Comparison of ENCODE assay signal across 30 mouse cellular contexts in the genomic region with DNA sequence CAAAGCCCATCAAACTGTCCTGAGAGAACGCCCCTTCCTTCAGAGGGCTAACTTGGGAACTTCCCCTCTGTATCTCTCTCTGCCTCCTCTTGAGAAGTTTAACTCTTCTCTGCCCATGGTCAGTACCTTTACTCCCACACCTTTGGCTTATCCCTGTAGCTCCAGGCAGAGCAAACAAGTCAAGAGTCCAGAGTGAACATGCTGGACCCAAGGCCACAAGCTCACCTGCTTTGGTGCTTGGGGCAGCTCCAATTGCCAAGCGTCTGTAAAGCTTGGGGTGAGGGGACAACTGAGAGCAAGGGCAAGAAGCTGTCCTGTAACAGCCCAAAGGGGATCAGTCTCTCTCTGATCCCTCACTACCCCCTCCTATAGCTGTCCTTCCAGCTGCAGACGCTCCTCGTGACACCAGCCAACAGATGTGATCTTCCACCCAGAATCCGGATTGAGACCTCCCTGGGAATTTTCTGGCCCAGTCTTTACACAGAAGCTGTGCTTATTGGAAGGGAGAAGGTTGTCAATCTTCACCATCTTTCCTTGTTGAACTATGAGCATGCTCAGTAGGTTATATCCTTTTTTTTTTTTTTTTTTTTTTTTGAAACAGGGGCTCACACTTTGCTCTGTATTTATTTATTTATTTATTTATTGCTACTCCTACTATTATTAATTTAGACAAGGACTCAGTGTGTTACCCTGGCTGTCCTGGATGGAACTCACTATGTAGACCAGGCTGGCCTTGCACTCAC. TPM values are rescaled to one million over a fixed set of nuclear protein-coding genes. Genes with fewer than 3 reads are reported as not detected.
A peak's percentile ranks its signal among the peaks of the same experiment; 100 is the strongest.
DNase-seq lines count a peak whose midpoint lies in the region; ATAC-seq and TF ChIP-seq lines count a peak whose summit lies in the region.
"Had no signal": no experiment of that assay in that cellular context is flagged by ENCODE, and none has a peak within 500 bp of the region (broad histone marks: within the 10 kb centered on the region; RNA-seq: fewer than 3 reads in every experiment).

No protein-coding gene starts in this region.

- DNase-seq in liver, adult 2 months (ENCODE audit: extremely low read depth, low read depth, low spot score), result peak; percentile 88
- DNase-seq in liver, result no peak
- DNase-seq in yolk sac, embryonic 10.5 days (ENCODE audit: low spot score), result peak; percentile 69
- DNase-seq in thymus, postnatal 4 days, result no peak
- no peak for DNase-seq in urinary bladder, postnatal 14 days (ENCODE audit: low spot score)
- DNase-seq: adrenal gland, postnatal 10 days; adrenal gland, postnatal 36 days; cerebellum, adult 18-20 months; cerebellum, adult 9-10 months; cerebellum, postnatal 14 days; forebrain, postnatal 0 days; gastrocnemius, adult 2 months; gastrocnemius, postnatal 25 days; heart, adult 18-20 months; heart, postnatal 10 days; heart, postnatal 36 days had no signal

- no peak overlapping the region for H3K4me2 ChIP-seq in liver, embryonic 12.5 days
- peak overlapping the region; percentile 18; the same call in 1 of the 2 replicates for H3K4me2 ChIP-seq in liver, embryonic 15.5 days
- H3K4me2 ChIP-seq: embryonic facial prominence, embryonic 12.5 days; embryonic facial prominence, embryonic 15.5 days; heart, embryonic 12.5 days; heart, embryonic 15.5 days; hindbrain, embryonic 12.5 days had no signal

- peak; percentile 56 for ATAC-seq in liver, embryonic 12.5 days
- peak; percentile 56 for ATAC-seq in liver, embryonic 15.5 days (ENCODE audit: insufficient read depth)
- ATAC-seq in megakaryocyte-erythroid progenitor cell, adult 5-6 weeks (replicated peaks; ENCODE audit: low FRiP score, low TSS enrichment, poor library complexity, severe bottlenecking), result no peak
- ATAC-seq: activated CD4-positive, CD25-positive, alpha-beta regulatory T cell, adult 4 months; CD4-positive, CD25-positive, alpha-beta regulatory T cell, adult 4 months; forebrain, embryonic 14.5 days; forebrain, postnatal 0 days; hindbrain, embryonic 16.5 days had no signal

- no peak overlapping the region for H3K4me3 ChIP-seq in liver, adult 2 months (ENCODE audit: insufficient read depth, low read depth, low read length)
- no peak overlapping the region for H3K4me3 ChIP-seq in liver, embryonic 12.5 days
- H3K4me3 ChIP-seq in liver, embryonic 15.5 days (replicated peaks), result no peak overlapping the region
- H3K4me3 ChIP-seq: embryonic facial prominence, embryonic 12.5 days; embryonic facial prominence, embryonic 15.5 days; gastrocnemius, adult 2 months; heart, embryonic 12.5 days; heart, embryonic 15.5 days; hindbrain, embryonic 12.5 days had no signal

- no peak for TF ChIP-seq POLR2A in liver, adult 2 months (IDR thresholded peaks at IDR 0.05; ENCODE audit: extremely low read depth, insufficient read depth, low read length)

- peaks cover 19% of the 10 kb centered on the region; the same call in 1 of the 2 replicates for H3K4me1 ChIP-seq in liver, adult 2 months (ENCODE audit: control insufficient read depth, insufficient read depth, low read length)
- peaks cover 30% of the 10 kb centered on the region for H3K4me1 ChIP-seq in liver, embryonic 12.5 days
- H3K4me1 ChIP-seq in liver, embryonic 15.5 days (replicated peaks), result peaks cover 15% of the 10 kb centered on the region
- H3K4me1 ChIP-seq: embryonic facial prominence, embryonic 12.5 days; embryonic facial prominence, embryonic 15.5 days; heart, embryonic 15.5 days; hindbrain, embryonic 12.5 days had no signal

- no peaks in the 10 kb centered on the region for H3K27me3 ChIP-seq in liver, adult 2 months (ENCODE audit: control insufficient read depth, insufficient read depth, low read length)
- no peaks in the 10 kb centered on the region for H3K27me3 ChIP-seq in liver, embryonic 12.5 days (replicated peaks)
- no peaks in the 10 kb centered on the region for H3K27me3 ChIP-seq in liver, embryonic 15.5 days
- H3K27me3 ChIP-seq: embryonic facial prominence, embryonic 12.5 days; embryonic facial prominence, embryonic 15.5 days; heart, embryonic 12.5 days; heart, embryonic 15.5 days; hindbrain, embryonic 12.5 days had no signal

- H3K36me3 ChIP-seq in liver, adult 2 months (ENCODE audit: control insufficient read depth, insufficient read depth, low read length), result peaks cover 20% of the 10 kb centered on the region
- H3K36me3 ChIP-seq in liver, embryonic 12.5 days, result peaks cover 39% of the 10 kb centered on the region
- H3K36me3 ChIP-seq in liver, embryonic 15.5 days (replicated peaks), result peaks cover 36% of the 10 kb centered on the region

- H3K27ac ChIP-seq in liver, adult 2 months (replicated peaks; ENCODE audit: insufficient read depth, low read depth, low read length), result peak overlapping the region; percentile 90
- H3K27ac ChIP-seq in liver, embryonic 12.5 days, result peak overlapping the region; percentile 12
- peak overlapping the region; percentile 39; the same call in 1 of the 2 replicates for H3K27ac ChIP-seq in liver, embryonic 15.5 days (replicated peaks)
- H3K27ac ChIP-seq: embryonic facial prominence, embryonic 12.5 days; embryonic facial prominence, embryonic 15.5 days; gastrocnemius, adult 2 months; heart, embryonic 15.5 days; hindbrain, embryonic 12.5 days had no signal

- WGBS in liver, adult 2 months, result 35% methylated on average over 5 of the region's 5 CpGs
- WGBS in liver, embryonic 12.5 days (ENCODE audit: insufficient replicate concordance), result 68% methylated on average over 5 of the region's 5 CpGs
- 59% methylated on average over 5 of the region's 5 CpGs for WGBS in liver, embryonic 15.5 days (ENCODE audit: insufficient replicate concordance)

- no peaks in the 10 kb centered on the region for H3K9me3 ChIP-seq in liver, embryonic 12.5 days (replicated peaks)
- H3K9me3 ChIP-seq in liver, embryonic 15.5 days (replicated peaks), result no peaks in the 10 kb centered on the region
- H3K9me3 ChIP-seq: embryonic facial prominence, embryonic 12.5 days; embryonic facial prominence, embryonic 15.5 days; heart, embryonic 12.5 days; heart, embryonic 15.5 days; hindbrain, embryonic 12.5 days had no signal

- H3K9ac ChIP-seq in liver, adult 2 months (ENCODE audit: low read depth, low read length), result 0 out of 2 replicates have a peak overlapping the region, but pooled peaks have one; percentile 33
- no peak overlapping the region for H3K9ac ChIP-seq in liver, embryonic 12.5 days
- no peak overlapping the region for H3K9ac ChIP-seq in liver, embryonic 15.5 days
- H3K9ac ChIP-seq: embryonic facial prominence, embryonic 12.5 days; embryonic facial prominence, embryonic 15.5 days; forebrain, postnatal 0 days; heart, embryonic 12.5 days; heart, embryonic 15.5 days; hindbrain, embryonic 12.5 days had no signal

- peaks cover 4% of the 10 kb centered on the region; the same call in 1 of the 2 replicates for H3K79me2 ChIP-seq in liver, adult 2 months (ENCODE audit: control insufficient read depth, insufficient read depth, low read length)

- TF ChIP-seq CTCF in liver, adult 2 months (IDR thresholded peaks at IDR 0.05; ENCODE audit: low read depth, low read length), result no peak

RNA-seq across cellular contexts. Expression of gene Pcyox1, which starts 11.4 kb away (rescaled TPM):
- total RNA-seq in liver, adult 2 months (2014; rRNA removed), result 96.5 and 102 TPM in 2 replicates
- polyA plus RNA-seq in liver, adult 2 months (2012; rRNA removed), result 60.4 and 74.6 TPM in 2 replicates
- 41.5 and 45.9 TPM in 2 replicates for polyA plus RNA-seq in liver, embryonic 12.5 days (2016; fragmentation: Nextera tagmentation; extraction: Ambion mirVana)
- 58.6 and 66.3 TPM in 2 replicates for polyA plus RNA-seq in liver, embryonic 15.5 days (2015; fragmentation: Nextera tagmentation; extraction: Ambion mirVana)
- total RNA-seq in megakaryocyte-erythroid progenitor cell, adult 5-6 weeks (2014; fragmentation: Nextera tagmentation), result 14.1 and 15.5 TPM in 2 replicates
- 34.3 and 40.4 TPM in 2 replicates for total RNA-seq in megakaryocyte-erythroid progenitor cell, adult 5-6 weeks (2017)

RNA-seq across cellular contexts. Expression of gene Snrpg, which starts 14.4 kb away (rescaled TPM):
- total RNA-seq in liver, adult 2 months (2014; rRNA removed), result 12.6 and 18.5 TPM in 2 replicates
- 25.9 and 37.9 TPM in 2 replicates for polyA plus RNA-seq in liver, adult 2 months (2012; rRNA removed)
- polyA plus RNA-seq in liver, embryonic 12.5 days (2016; fragmentation: Nextera tagmentation; extraction: Ambion mirVana), result 493 and 510 TPM in 2 replicates
- polyA plus RNA-seq in liver, embryonic 15.5 days (2015; fragmentation: Nextera tagmentation; extraction: Ambion mirVana), result 251 and 306 TPM in 2 replicates
- 665 and 676 TPM in 2 replicates for total RNA-seq in megakaryocyte-erythroid progenitor cell, adult 5-6 weeks (2014; fragmentation: Nextera tagmentation)
- 44.6 and 66.9 TPM in 2 replicates for total RNA-seq in megakaryocyte-erythroid progenitor cell, adult 5-6 weeks (2017)

RNA-seq across cellular contexts. Expression of gene Tia1, which starts 18.5 kb away (rescaled TPM):
- 10.9 and 13.6 TPM in 2 replicates for total RNA-seq in liver, adult 2 months (2014; rRNA removed)
- 2.7 and 4.0 TPM in 2 replicates for polyA plus RNA-seq in liver, adult 2 months (2012; rRNA removed)
- polyA plus RNA-seq in liver, embryonic 12.5 days (2016; fragmentation: Nextera tagmentation; extraction: Ambion mirVana), result 45.2 and 46.2 TPM in 2 replicates
- polyA plus RNA-seq in liver, embryonic 15.5 days (2015; fragmentation: Nextera tagmentation; extraction: Ambion mirVana), result 19.1 and 20.8 TPM in 2 replicates
- 92.4 and 94.8 TPM in 2 replicates for total RNA-seq in megakaryocyte-erythroid progenitor cell, adult 5-6 weeks (2014; fragmentation: Nextera tagmentation)
- total RNA-seq in megakaryocyte-erythroid progenitor cell, adult 5-6 weeks (2017), result 42.8 and 85.8 TPM in 2 replicates

RNA-seq across cellular contexts. Expression of gene Fam136a, which starts 20.1 kb away (rescaled TPM):
- total RNA-seq in liver, adult 2 months (2014; rRNA removed), result 77.9 and 83.2 TPM in 2 replicates
- polyA plus RNA-seq in liver, adult 2 months (2012; rRNA removed), result 40.1 and 41.8 TPM in 2 replicates
- 104 and 111 TPM in 2 replicates for polyA plus RNA-seq in liver, embryonic 12.5 days (2016; fragmentation: Nextera tagmentation; extraction: Ambion mirVana)
- 62.9 and 65.2 TPM in 2 replicates for polyA plus RNA-seq in liver, embryonic 15.5 days (2015; fragmentation: Nextera tagmentation; extraction: Ambion mirVana)
- 40.6 and 40.9 TPM in 2 replicates for total RNA-seq in megakaryocyte-erythroid progenitor cell, adult 5-6 weeks (2014; fragmentation: Nextera tagmentation)
- total RNA-seq in megakaryocyte-erythroid progenitor cell, adult 5-6 weeks (2017), result 74.9 and 88.5 TPM in 2 replicates

RNA-seq across cellular contexts. Expression of gene Gm44790, which starts 40.9 kb away (rescaled TPM):
- 0.83 TPM in 1 of 2 replicates, not detected in the other for total RNA-seq in liver, adult 2 months (2014; rRNA removed)
- 1.5 and 4.0 TPM in 2 replicates for polyA plus RNA-seq in liver, adult 2 months (2012; rRNA removed)
- polyA plus RNA-seq in liver, embryonic 12.5 days (2016; fragmentation: Nextera tagmentation; extraction: Ambion mirVana), result not detected in 2 replicates
- not detected in 2 replicates for polyA plus RNA-seq in liver, embryonic 15.5 days (2015; fragmentation: Nextera tagmentation; extraction: Ambion mirVana)
- not detected in 2 replicates for total RNA-seq in megakaryocyte-erythroid progenitor cell, adult 5-6 weeks (2014; fragmentation: Nextera tagmentation)
- total RNA-seq in megakaryocyte-erythroid progenitor cell, adult 5-6 weeks (2017), result 4.9 TPM in 1 of 2 replicates, not detected in the other
- total RNA-seq: adrenal gland, postnatal 36 days; common myeloid progenitor, adult 5-6 weeks; forebrain, postnatal 0 days; gastrocnemius, postnatal 25 days; heart, adult 18-20 months; heart, postnatal 36 days had no signal
- polyA plus RNA-seq: activated CD4-positive, CD25-positive, alpha-beta regulatory T cell, adult 4 months; C2C12; CD4-positive, CD25-positive, alpha-beta regulatory T cell, adult 4 months; embryonic facial prominence, embryonic 12.5 days; embryonic facial prominence, embryonic 15.5 days; heart, embryonic 12.5 days; heart, embryonic 15.5 days; hindbrain, embryonic 12.5 days; hindbrain, embryonic 16.5 days had no signal

Comparison
In these comparisons a context has a peak if more than half of its experiments do, and no peak if none do; other contexts are left out.
1. DNase-seq: peak in liver, adult 2 months (single experiment) and yolk sac, embryonic 10.5 days (single experiment); none in liver (single experiment), thymus, postnatal 4 days (single experiment) and urinary bladder, postnatal 14 days (single experiment).
2. H3K27ac ChIP-seq: peak in every context shown above with its lines; median percentile 90 in liver, adult 2 months; 39 in liver, embryonic 15.5 days; 12 in liver, embryonic 12.5 days.